Mouse (Mus musculus): ENCODE measurements around the gene Gm11627.
"Not testable (repeated sequence)": the region's sequence is repeated elsewhere in the genome, so short reads cannot be mapped to it uniquely, and the experiment has no call there.

The Gm11627 gene

DNA sequence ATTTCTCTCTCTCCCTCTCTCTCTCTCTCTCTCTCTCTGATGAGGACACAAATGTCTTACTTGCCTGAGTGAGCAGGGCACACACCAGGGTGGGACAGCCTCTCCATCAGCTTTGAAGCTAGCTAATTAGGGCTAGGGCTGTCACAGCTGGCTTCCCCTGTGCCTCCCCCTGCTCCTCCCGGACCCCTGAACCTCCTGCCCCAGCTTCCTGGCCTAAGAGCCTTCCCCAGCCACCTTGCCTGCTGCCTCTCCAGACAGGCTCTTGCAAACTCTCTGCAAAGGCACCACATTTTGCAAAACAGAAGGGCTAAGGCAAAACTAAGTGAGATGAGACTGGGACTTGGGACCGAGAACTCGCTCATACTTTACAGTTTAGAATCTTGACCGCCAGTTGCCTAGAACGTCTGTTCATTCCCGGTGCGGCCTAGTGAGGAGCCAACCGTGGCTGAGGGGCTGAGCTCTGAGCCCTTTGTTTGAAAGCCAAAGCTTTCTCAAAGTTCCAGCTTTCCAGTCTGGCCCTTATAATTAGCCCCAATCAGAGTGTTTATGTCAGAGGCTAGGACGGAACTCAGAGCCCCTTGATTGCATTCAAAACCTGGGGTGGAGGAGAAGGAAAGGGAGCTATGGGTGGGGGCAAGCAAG lies 31.5 kb upstream of the Gm11627 start:
- Histone ChIP-seq H3K27me3 (ENCODE audit: insufficient read depth, low read length) (peaks cover 76% of the 10 kb centered on the region), H3K4me3 (replicated peaks; ENCODE audit: low read length) (0 out of 2 replicates have a peak overlapping the region, but pooled peaks have one; percentile 20), H3K4me1 (replicated peaks; ENCODE audit: low read depth, low read length) (peaks cover 44% of the 10 kb centered on the region), H3K9me3 (ENCODE audit: low read length) (no peaks in the 10 kb centered on the region), H3K36me3 (ENCODE audit: insufficient read depth, low read length) (no peaks in the 10 kb centered on the region)
- TF ChIP-seq CTCF (conservative IDR thresholded peaks at IDR 0.05; ENCODE audit: low read length) (no peak), POU5F1 (IDR thresholded peaks at IDR 0.05; ENCODE audit: borderline replicate concordance, low read length) (no peak), NANOG (IDR thresholded peaks at IDR 0.05; ENCODE audit: borderline replicate concordance, low read length) (no peak)

GRCm38 (mm10) chr11:102610260-102610659 lies 31.0 kb upstream of the Gm11627 start:
- Histone ChIP-seq H3K9me3 (ENCODE audit: low read length) (no peaks in the 10 kb centered on the region), H3K4me1 (replicated peaks; ENCODE audit: low read depth, low read length) (peaks cover 50% of the 10 kb centered on the region), H3K27me3 (ENCODE audit: insufficient read depth, low read length) (peaks cover 77% of the 10 kb centered on the region), H3K4me3 (replicated peaks; ENCODE audit: low read length) (no peak overlapping the region), H3K36me3 (ENCODE audit: insufficient read depth, low read length) (no peaks in the 10 kb centered on the region)
- TF ChIP-seq POU5F1 (IDR thresholded peaks at IDR 0.05; ENCODE audit: borderline replicate concordance, low read length) (no peak), NANOG (IDR thresholded peaks at IDR 0.05; ENCODE audit: borderline replicate concordance, low read length) (no peak), CTCF (conservative IDR thresholded peaks at IDR 0.05; ENCODE audit: low read length) (no peak)

DNA sequence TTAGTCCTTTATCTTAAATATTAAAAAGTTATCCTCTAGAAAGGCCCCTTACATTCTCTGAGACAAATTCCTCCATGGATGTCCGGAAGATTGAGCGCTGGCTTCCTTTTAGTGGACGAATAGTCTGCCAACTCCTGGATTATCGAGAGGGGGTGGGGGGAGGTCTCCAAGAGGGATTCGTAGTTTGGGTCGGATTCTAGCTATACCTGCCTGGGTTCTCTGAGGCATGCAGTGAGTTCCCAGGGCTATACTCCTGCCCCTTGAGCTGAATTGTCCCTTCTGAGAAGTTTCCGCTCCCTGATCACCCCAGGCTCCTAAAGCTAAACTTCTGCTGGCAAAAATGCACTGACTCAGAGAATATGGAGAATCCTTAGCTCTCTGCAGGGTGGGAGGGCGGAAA lies 30.2 kb upstream of the Gm11627 start:
- Histone ChIP-seq H3K4me3 (replicated peaks; ENCODE audit: low read length) (no peak overlapping the region), H3K9me3 (ENCODE audit: low read length) (no peaks in the 10 kb centered on the region), H3K27me3 (ENCODE audit: insufficient read depth, low read length) (peaks cover 84% of the 10 kb centered on the region), H3K4me1 (replicated peaks; ENCODE audit: low read depth, low read length) (peaks cover 51% of the 10 kb centered on the region), H3K36me3 (ENCODE audit: insufficient read depth, low read length) (no peaks in the 10 kb centered on the region)
- TF ChIP-seq NANOG (IDR thresholded peaks at IDR 0.05; ENCODE audit: borderline replicate concordance, low read length) (no peak), CTCF (conservative IDR thresholded peaks at IDR 0.05; ENCODE audit: low read length) (no peak), POU5F1 (IDR thresholded peaks at IDR 0.05; ENCODE audit: borderline replicate concordance, low read length) (no peak)

GRCm38 (mm10) chr11:102608691-102609090 lies 29.4 kb upstream of the Gm11627 start:
- H3K27me3 ChIP-seq (ENCODE audit: insufficient read depth, low read length) = peaks cover 78% of the 10 kb centered on the region
- no peaks in the 10 kb centered on the region for H3K36me3 ChIP-seq (ENCODE audit: insufficient read depth, low read length)
- no peak overlapping the region for H3K4me3 ChIP-seq (replicated peaks; ENCODE audit: low read length)
- H3K4me1 ChIP-seq (replicated peaks; ENCODE audit: low read depth, low read length) = peaks cover 53% of the 10 kb centered on the region
- no peak for TF ChIP-seq POU5F1 (IDR thresholded peaks at IDR 0.05; ENCODE audit: borderline replicate concordance, low read length)
- no peak for TF ChIP-seq NANOG (IDR thresholded peaks at IDR 0.05; ENCODE audit: borderline replicate concordance, low read length)
- no peak for TF ChIP-seq CTCF (conservative IDR thresholded peaks at IDR 0.05; ENCODE audit: low read length)
- no peaks in the 10 kb centered on the region for H3K9me3 ChIP-seq (ENCODE audit: low read length)

- peaks cover 58% of the 10 kb centered on the region for H3K4me1 ChIP-seq (replicated peaks; ENCODE audit: low read depth, low read length)
- no peaks in the 10 kb centered on the region for H3K36me3 ChIP-seq (ENCODE audit: insufficient read depth, low read length)
- no peaks in the 10 kb centered on the region for H3K9me3 ChIP-seq (ENCODE audit: low read length)
- H3K4me3 ChIP-seq (replicated peaks; ENCODE audit: low read length) = no peak overlapping the region
- no peak for TF ChIP-seq NANOG (IDR thresholded peaks at IDR 0.05; ENCODE audit: borderline replicate concordance, low read length)
- TF ChIP-seq CTCF (conservative IDR thresholded peaks at IDR 0.05; ENCODE audit: low read length) = no peak
- peaks cover 74% of the 10 kb centered on the region for H3K27me3 ChIP-seq (ENCODE audit: insufficient read depth, low read length)
Observed at GRCm38 (mm10) chr11:102607686-102608548, 28.7 kb upstream of the Gm11627 start.

GRCm38 (mm10) chr11:102607201-102607600 lies 27.9 kb upstream of the Gm11627 start:
- Histone ChIP-seq H3K4me1 (replicated peaks; ENCODE audit: low read depth, low read length) (peaks cover 65% of the 10 kb centered on the region), H3K4me3 (replicated peaks; ENCODE audit: low read length) (peak overlapping the region; percentile 83; the same call in 1 of the 2 replicates), H3K27me3 (ENCODE audit: insufficient read depth, low read length) (peaks cover 76% of the 10 kb centered on the region)
- H3K9me3 ChIP-seq (ENCODE audit: low read length); H3K36me3 ChIP-seq (ENCODE audit: insufficient read depth, low read length): not testable (repeated sequence)

GRCm38 (mm10) chr11:102606751-102607171 lies 27.5 kb upstream of the Gm11627 start:
- TF ChIP-seq POU5F1 (IDR thresholded peaks at IDR 0.05; ENCODE audit: borderline replicate concordance, low read length) (no peak), CTCF (conservative IDR thresholded peaks at IDR 0.05; ENCODE audit: low read length) (no peak), NANOG (IDR thresholded peaks at IDR 0.05; ENCODE audit: borderline replicate concordance, low read length) (no peak)
- peaks cover 66% of the 10 kb centered on the region for H3K4me1 ChIP-seq (replicated peaks; ENCODE audit: low read depth, low read length)
- peaks cover 76% of the 10 kb centered on the region for H3K27me3 ChIP-seq (ENCODE audit: insufficient read depth, low read length)
- H3K9me3 ChIP-seq (ENCODE audit: low read length) = no peaks in the 10 kb centered on the region
- H3K4me3 ChIP-seq (replicated peaks; ENCODE audit: low read length) = peak overlapping the region; percentile 83
- H3K36me3 ChIP-seq (ENCODE audit: insufficient read depth, low read length) = no peaks in the 10 kb centered on the region

DNA sequence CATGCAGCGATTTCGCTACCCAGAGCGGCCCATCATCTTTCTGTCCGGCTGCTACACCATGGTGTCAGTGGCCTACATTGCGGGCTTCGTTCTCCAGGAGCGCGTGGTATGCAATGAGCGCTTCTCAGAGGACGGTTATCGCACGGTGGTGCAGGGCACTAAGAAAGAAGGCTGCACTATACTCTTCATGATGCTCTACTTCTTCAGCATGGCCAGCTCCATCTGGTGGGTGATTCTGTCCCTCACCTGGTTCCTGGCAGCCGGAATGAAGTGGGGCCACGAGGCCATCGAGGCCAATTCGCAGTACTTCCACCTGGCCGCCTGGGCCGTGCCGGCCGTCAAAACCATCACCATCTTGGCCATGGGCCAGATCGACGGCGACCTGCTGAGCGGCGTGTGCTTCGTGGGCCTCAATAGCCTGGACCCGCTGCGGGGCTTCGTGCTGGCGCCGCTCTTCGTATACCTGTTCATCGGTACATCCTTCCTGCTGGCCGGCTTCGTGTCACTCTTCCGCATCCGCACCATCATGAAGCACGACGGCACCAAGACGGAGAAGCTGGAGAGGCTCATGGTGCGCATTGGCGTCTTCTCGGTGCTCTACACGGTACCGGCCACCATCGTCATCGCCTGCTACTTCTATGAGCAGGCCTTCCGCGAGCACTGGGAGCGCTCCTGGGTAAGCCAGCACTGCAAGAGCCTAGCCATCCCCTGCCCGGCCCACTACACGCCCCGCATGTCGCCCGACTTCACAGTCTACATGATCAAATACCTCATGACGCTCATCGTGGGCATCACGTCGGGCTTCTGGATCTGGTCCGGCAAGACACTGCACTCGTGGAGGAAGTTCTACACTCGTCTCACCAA lies 26.5 kb upstream of the Gm11627 start:
- Histone ChIP-seq H3K9me3 (ENCODE audit: low read length) (no peaks in the 10 kb centered on the region), H3K4me3 (replicated peaks; ENCODE audit: low read length) (peak overlapping the region; percentile 83), H3K4me1 (replicated peaks; ENCODE audit: low read depth, low read length) (peaks cover 59% of the 10 kb centered on the region), H3K27me3 (ENCODE audit: insufficient read depth, low read length) (peaks cover 71% of the 10 kb centered on the region), H3K36me3 (ENCODE audit: insufficient read depth, low read length) (no peaks in the 10 kb centered on the region)
- TF ChIP-seq NANOG (IDR thresholded peaks at IDR 0.05; ENCODE audit: borderline replicate concordance, low read length) = no peak
- no peak for TF ChIP-seq POU5F1 (IDR thresholded peaks at IDR 0.05; ENCODE audit: borderline replicate concordance, low read length)
- no peak for TF ChIP-seq CTCF (conservative IDR thresholded peaks at IDR 0.05; ENCODE audit: low read length)

All from E14TG2a.4 (cell line).